Mouse (Mus musculus) small intestine, adult 2 months (tissue): Measurements from ENCODE around the gene Gnat1. TPM values are rescaled to one million over a fixed set of nuclear protein-coding genes. Genes with fewer than 3 reads are reported as not detected.

Source experiments
- H3K27ac ChIP-seq: fragments of 200-500 bp; 2 replicates; pipeline ENCODE4 v1.5.1; 2012; ENCODE audit warnings: low read depth, low read length, control low read depth, inconsistent platforms; ENCODE audit not compliant: insufficient read depth
- H3K27me3 ChIP-seq: fragments of 200-500 bp; 2 replicates; pipeline ENCODE4 v1.6.1; 2012; ENCODE audit warnings: mild to moderate bottlenecking, moderate library complexity, low read length, inconsistent platforms; ENCODE audit not compliant: control insufficient read depth, insufficient read depth
- H3K36me3 ChIP-seq: fragments of 200-500 bp; 2 replicates; pipeline ENCODE4 v1.6.1; 2012; ENCODE audit warnings: mild to moderate bottlenecking, low read length, control low read depth, inconsistent platforms; ENCODE audit not compliant: control insufficient read depth, insufficient read depth
- H3K4me1 ChIP-seq: fragments of 200-500 bp; 2 replicates; pipeline ENCODE4 v1.6.1; 2012; ENCODE audit warnings: low read length, inconsistent platforms, mixed read lengths; ENCODE audit not compliant: control insufficient read depth, insufficient read depth, insufficient read length
- H3K4me3 ChIP-seq: fragments of 200-500 bp; 2 replicates; pipeline ENCODE4 v1.5.1; 2012; ENCODE audit warnings: low read depth, mild to moderate bottlenecking, control low read depth, inconsistent platforms, low read length, moderate library complexity
- CTCF ChIP-seq: fragments of 200-500 bp; IDR thresholded peaks from 2 replicates; pipeline ENCODE4 v1.5.1; 2012; ENCODE audit warnings: low read depth, mild to moderate bottlenecking, control low read depth, inconsistent platforms, low read length, moderate library complexity, mixed read lengths; ENCODE audit not compliant: insufficient replicate concordance, insufficient read length; ENCODE audit errors: extremely low read depth
- POLR2A ChIP-seq: fragments of 200-500 bp; IDR thresholded peaks from 2 replicates; pipeline ENCODE4 v1.6.1; 2012; ENCODE audit warnings: low read depth, mild to moderate bottlenecking, control low read depth, inconsistent platforms, low read length, moderate library complexity
- WGBS: fragments of 180-500 bp; shearing (Covaris S2); methylation state at CpG from one replicate; pipeline ENCODE4 v1.1.7; 2018; 5-methylcytosine and 5-hydroxymethylcytosine counted together
- polyA plus RNA-seq: library from polyadenylated mRNA; depleted of rRNA; stranded (reverse); fragments of >200 nt; gene quantifications from 2 replicates; pipeline ENCODE4 v1.2.3, GENCODE M21; 2012

Gnat1 gene
- polyA plus RNA-seq, 1 experiment = 0.13 TPM

- Histone ChIP-seq H3K36me3 (no peaks in the 10 kb centered on the region), H3K27me3 (no peaks in the 10 kb centered on the region), H3K4me3 (no peak overlapping the region), H3K4me1 (peaks cover 12% of the 10 kb centered on the region), H3K27ac (no peak overlapping the region)
- 76% methylated on average over 10 of the region's 10 CpGs for WGBS
- TF ChIP-seq POLR2A = no peak
- TF ChIP-seq CTCF = no peak
Measured at GRCm38 (mm10) chr9:107718781-107719540, 39.4 kb upstream of the Gnat1 start.

DNA sequence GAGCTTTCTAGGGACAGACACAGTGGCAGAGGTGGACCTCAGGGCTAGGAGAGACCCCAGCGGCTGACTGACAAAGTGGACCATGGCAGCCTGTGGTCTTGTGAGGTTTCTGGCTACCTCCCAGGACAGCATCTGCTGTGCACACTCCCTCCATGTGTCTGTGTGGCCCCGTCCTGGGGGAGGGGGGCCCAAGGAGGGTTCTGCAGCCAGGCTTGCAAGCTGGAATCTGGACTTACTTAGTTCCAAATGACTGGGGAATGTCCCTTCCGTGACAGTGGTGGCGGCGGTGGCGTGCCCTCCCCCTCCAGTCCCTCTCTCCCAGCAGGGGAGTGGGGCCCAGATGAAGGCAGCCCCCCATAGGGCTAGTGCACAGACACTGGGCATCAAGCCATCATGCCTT lies 37.4 kb upstream of the Gnat1 start:
- no peaks in the 10 kb centered on the region for H3K36me3 ChIP-seq
- WGBS = 79% methylated on average over 6 of the region's 6 CpGs
- no peak overlapping the region for H3K27ac ChIP-seq
- no peak overlapping the region for H3K4me3 ChIP-seq
- TF ChIP-seq CTCF (no peak), POLR2A (no peak)
- no peaks in the 10 kb centered on the region for H3K27me3 ChIP-seq
- H3K4me1 ChIP-seq = peaks cover 10% of the 10 kb centered on the region

DNA sequence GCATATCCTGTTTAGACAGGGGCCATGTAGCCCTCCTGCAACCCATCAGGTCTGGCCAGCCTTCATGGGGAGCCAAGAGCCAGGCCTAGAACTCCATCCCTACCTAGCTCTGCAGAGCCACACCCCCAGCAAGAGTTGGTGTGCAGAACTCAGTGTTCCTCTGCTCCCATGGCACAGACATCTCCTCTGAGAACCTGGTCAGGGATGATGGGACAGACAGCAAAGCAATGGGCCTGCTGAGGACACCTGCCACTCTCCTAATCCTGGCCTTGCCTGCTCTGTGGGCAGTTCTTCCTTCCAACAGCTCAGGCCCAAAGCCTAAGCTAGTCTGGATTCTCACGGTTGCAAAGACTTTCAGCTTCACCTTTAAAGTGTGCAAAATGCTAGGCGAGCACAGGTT lies 36.1 kb upstream of the Gnat1 start:
- H3K27ac ChIP-seq = no peak overlapping the region

GRCm38 (mm10) chr9:107714221-107714952 lies 34.9 kb upstream of the Gnat1 start:
- no peaks in the 10 kb centered on the region for H3K36me3 ChIP-seq
- no peak for TF ChIP-seq POLR2A
- TF ChIP-seq CTCF = no peak
- WGBS = 21% methylated on average over 12 of the region's 12 CpGs
- H3K4me3 ChIP-seq = no peak overlapping the region
- H3K27me3 ChIP-seq = no peaks in the 10 kb centered on the region
- H3K4me1 ChIP-seq = peaks cover 12% of the 10 kb centered on the region
- H3K27ac ChIP-seq = no peak overlapping the region

More for the DNA sequence above, 36.1 kb upstream of the Gnat1 start:
- TF ChIP-seq POLR2A (no peak), CTCF (no peak)
- Histone ChIP-seq H3K27me3 (no peaks in the 10 kb centered on the region), H3K36me3 (no peaks in the 10 kb centered on the region), H3K4me1 (peaks cover 10% of the 10 kb centered on the region), H3K4me3 (no peak overlapping the region)
- 94% methylated on average over 2 of the region's 2 CpGs for WGBS

- TF ChIP-seq POLR2A (peak; percentile 46; the same call in 1 of the 2 replicates), CTCF (0 out of 2 replicates have a peak, but pooled peaks have one; percentile 18)
- Histone ChIP-seq H3K27ac (no peak within 1 kb of the TSS; the same call in 1 of the 2 replicates), H3K36me3 (no peaks in the 10 kb centered on the region), H3K4me3 (peak within 1 kb of the TSS; percentile 72), H3K4me1 (peaks cover 14% of the 10 kb centered on the region), H3K27me3 (peaks cover 15% of the 10 kb centered on the region)
- whole genome bisulfite sequencing = 2% methylated on average over 86 of the region's 86 CpGs
Measured at GRCm38 (mm10) chr9:107709697-107710483, 30.4 kb upstream of the Gnat1 start, which contains the start of gene Sema3f. Sema3f (minus strand) TSS chr9:107710475.

- no peak for TF ChIP-seq CTCF
- no peak for TF ChIP-seq POLR2A
- Histone ChIP-seq H3K27me3 (peaks cover 15% of the 10 kb centered on the region), H3K4me1 (peaks cover 9% of the 10 kb centered on the region), H3K27ac (no peak overlapping the region; the same call in 1 of the 2 replicates), H3K36me3 (no peaks in the 10 kb centered on the region), H3K4me3 (peak overlapping the region; percentile 72)
- under 1% methylated on average over 55 of the region's 55 CpGs for WGBS
Measured at GRCm38 (mm10) chr9:107709096-107709696, 29.7 kb upstream of the Gnat1 start.
